Mouse (Mus musculus): Measurements from ENCODE around the gene S1pr4. TPM values are rescaled to one million over a fixed set of nuclear protein-coding genes. Genes with fewer than 3 reads are reported as not detected.

The S1pr4 gene
- polyA plus RNA-seq, 1 experiment from 2014 or later = 0.99 TPM

GRCm38 (mm10) chr10:81488081-81488480 is 11.9 kb downstream of the S1pr4 start:
- ATAC-seq = no peak
- Histone ChIP-seq H3K4me3 (ENCODE audit: low read length) (no peak overlapping the region), H3K4me2 (ENCODE audit: low read depth, low read length) (no peak overlapping the region), H3K9ac (ENCODE audit: low read depth, low read length) (no peak overlapping the region), H3K27me3 (replicated peaks; ENCODE audit: control insufficient read depth, insufficient read depth, low read length) (no peaks in the 10 kb centered on the region), H3K36me3 (ENCODE audit: control insufficient read depth, insufficient read depth, low read length) (peaks cover 36% of the 10 kb centered on the region), H3K27ac (ENCODE audit: low read length) (no peak overlapping the region), H3K9me3 (ENCODE audit: control insufficient read depth, low read length) (no peaks in the 10 kb centered on the region), H3K4me1 (ENCODE audit: control insufficient read depth, insufficient read depth, low read length) (no peaks in the 10 kb centered on the region)
- WGBS = 84% methylated on average over 11 of the region's 11 CpGs

GRCm38 (mm10) chr10:81486496-81486895 is 13.4 kb downstream of the S1pr4 start:
- Histone ChIP-seq H3K27me3 (replicated peaks; ENCODE audit: control insufficient read depth, insufficient read depth, low read length) (peaks cover 8% of the 10 kb centered on the region), H3K4me1 (ENCODE audit: control insufficient read depth, insufficient read depth, low read length) (peaks cover 6% of the 10 kb centered on the region), H3K27ac (ENCODE audit: low read length) (no peak overlapping the region), H3K4me3 (ENCODE audit: low read length) (no peak overlapping the region), H3K36me3 (ENCODE audit: control insufficient read depth, insufficient read depth, low read length) (peaks cover 23% of the 10 kb centered on the region), H3K9me3 (ENCODE audit: control insufficient read depth, low read length) (no peaks in the 10 kb centered on the region), H3K4me2 (ENCODE audit: low read depth, low read length) (no peak overlapping the region), H3K9ac (ENCODE audit: low read depth, low read length) (no peak overlapping the region)
- 89% methylated on average over 10 of the region's 10 CpGs for WGBS
- no peak for ATAC-seq

- H3K9me3 ChIP-seq (ENCODE audit: control insufficient read depth, low read length) = no peaks in the 10 kb centered on the region
These were observed 14.4 kb downstream of the S1pr4 start for GRCm38 (mm10) chr10:81485479-81486018.

DNA sequence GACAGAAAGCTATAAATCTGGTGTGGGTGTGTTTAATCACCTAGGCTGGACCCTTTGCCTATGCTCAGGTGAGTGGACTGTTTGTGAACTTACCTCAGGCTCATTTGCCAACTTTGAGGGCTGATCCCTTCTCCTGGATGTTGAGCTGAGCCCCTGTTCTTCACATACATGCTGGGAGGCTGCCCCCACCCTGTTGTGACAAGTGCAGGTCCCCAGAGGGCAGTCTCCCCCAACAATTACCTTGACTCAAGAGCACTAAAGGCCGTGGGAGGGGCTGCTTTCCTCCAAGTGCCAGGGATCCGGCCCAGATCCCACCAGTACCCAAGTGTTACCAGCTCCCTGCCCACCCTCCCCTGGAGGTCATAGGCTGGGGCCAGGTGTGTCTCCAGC is 14.9 kb downstream of the S1pr4 start:
- Histone ChIP-seq H3K36me3 (ENCODE audit: control insufficient read depth, insufficient read depth, low read length) (peaks cover 18% of the 10 kb centered on the region), H3K9ac (ENCODE audit: low read depth, low read length) (no peak overlapping the region), H3K27ac (ENCODE audit: low read length) (no peak overlapping the region), H3K4me3 (ENCODE audit: low read length) (no peak overlapping the region), H3K27me3 (replicated peaks; ENCODE audit: control insufficient read depth, insufficient read depth, low read length) (peaks cover 15% of the 10 kb centered on the region), H3K4me2 (ENCODE audit: low read depth, low read length) (no peak overlapping the region), H3K4me1 (ENCODE audit: control insufficient read depth, insufficient read depth, low read length) (peaks cover 6% of the 10 kb centered on the region), H3K9me3 (ENCODE audit: control insufficient read depth, low read length) (no peaks in the 10 kb centered on the region)
- WGBS = 30% methylated on average over 2 of the region's 2 CpGs
- ATAC-seq = no peak

More at GRCm38 (mm10) chr10:81485479-81486018, 14.4 kb downstream of the S1pr4 start:
- Histone ChIP-seq H3K27ac (ENCODE audit: low read length) (no peak overlapping the region), H3K4me2 (ENCODE audit: low read depth, low read length) (no peak overlapping the region), H3K4me1 (ENCODE audit: control insufficient read depth, insufficient read depth, low read length) (peaks cover 6% of the 10 kb centered on the region), H3K9ac (ENCODE audit: low read depth, low read length) (no peak overlapping the region), H3K27me3 (replicated peaks; ENCODE audit: control insufficient read depth, insufficient read depth, low read length) (peaks cover 15% of the 10 kb centered on the region), H3K36me3 (ENCODE audit: control insufficient read depth, insufficient read depth, low read length) (peaks cover 18% of the 10 kb centered on the region), H3K4me3 (ENCODE audit: low read length) (no peak overlapping the region)
- ATAC-seq = no peak
- WGBS = 74% methylated on average over 7 of the region's 7 CpGs

- no peak for ATAC-seq
- H3K4me1 ChIP-seq (ENCODE audit: control insufficient read depth, insufficient read depth, low read length) = peaks cover 6% of the 10 kb centered on the region
- no peaks in the 10 kb centered on the region for H3K9me3 ChIP-seq (ENCODE audit: control insufficient read depth, low read length)
- 56% methylated on average over 6 of the region's 6 CpGs for WGBS
- peaks cover 18% of the 10 kb centered on the region for H3K36me3 ChIP-seq (ENCODE audit: control insufficient read depth, insufficient read depth, low read length)
- no peak overlapping the region for H3K4me2 ChIP-seq (ENCODE audit: low read depth, low read length)
- H3K27ac ChIP-seq (ENCODE audit: low read length) = no peak overlapping the region
- H3K9ac ChIP-seq (ENCODE audit: low read depth, low read length) = no peak overlapping the region
- no peak overlapping the region for H3K4me3 ChIP-seq (ENCODE audit: low read length)
- peaks cover 15% of the 10 kb centered on the region for H3K27me3 ChIP-seq (replicated peaks; ENCODE audit: control insufficient read depth, insufficient read depth, low read length)
These were observed 15.4 kb downstream of the S1pr4 start for GRCm38 (mm10) chr10:81484441-81485059.

- no peak overlapping the region for H3K9ac ChIP-seq (ENCODE audit: low read depth, low read length)
- H3K9me3 ChIP-seq (ENCODE audit: control insufficient read depth, low read length) = no peaks in the 10 kb centered on the region
- no peak overlapping the region for H3K4me3 ChIP-seq (ENCODE audit: low read length)
These were observed 15.9 kb downstream of the S1pr4 start for GRCm38 (mm10) chr10:81483983-81484382.

DNA sequence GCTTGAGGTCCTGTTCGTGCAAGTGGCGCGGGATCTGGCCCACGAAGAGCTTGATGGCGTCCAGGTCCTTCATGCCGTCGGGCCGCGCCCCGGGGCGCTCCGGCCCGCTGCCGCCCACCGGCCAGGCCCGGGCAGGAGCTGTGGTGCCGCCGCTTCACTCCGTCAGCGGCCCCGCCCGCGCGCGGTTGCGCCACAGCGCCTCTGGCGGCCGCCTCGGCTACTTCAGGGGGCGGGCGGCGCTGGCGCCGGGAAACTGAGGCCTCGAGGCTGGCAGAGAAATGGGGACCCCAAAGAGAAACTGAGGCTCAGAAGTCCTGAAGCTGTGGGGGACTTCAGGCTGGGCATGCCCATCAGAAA is 17.4 kb downstream of the S1pr4 start, which contains the start of gene Celf5:
Gene Celf5, minus strand, starts transcription at position 177 of the 357 bp plus-strand sequence.
- peak within 1 kb of the TSS; percentile 53 for H3K4me3 ChIP-seq (ENCODE audit: low read length)
- H3K4me1 ChIP-seq (ENCODE audit: control insufficient read depth, insufficient read depth, low read length) = peaks cover 7% of the 10 kb centered on the region
- no peak within 1 kb of the TSS for H3K27ac ChIP-seq (ENCODE audit: low read length)
- H3K27me3 ChIP-seq (replicated peaks; ENCODE audit: control insufficient read depth, insufficient read depth, low read length) = peaks cover 21% of the 10 kb centered on the region
- no peaks in the 10 kb centered on the region for H3K9me3 ChIP-seq (ENCODE audit: control insufficient read depth, low read length)
- ATAC-seq = peak; percentile 68
- H3K4me2 ChIP-seq (ENCODE audit: low read depth, low read length) = peak within 1 kb of the TSS; percentile 87
- under 1% methylated on average over 36 of the region's 36 CpGs for whole genome bisulfite sequencing
- peak within 1 kb of the TSS; percentile 60 for H3K9ac ChIP-seq (ENCODE audit: low read depth, low read length)
- H3K36me3 ChIP-seq (ENCODE audit: control insufficient read depth, insufficient read depth, low read length) = peaks cover 9% of the 10 kb centered on the region

More at GRCm38 (mm10) chr10:81483983-81484382, 15.9 kb downstream of the S1pr4 start:
- Histone ChIP-seq H3K27ac (ENCODE audit: low read length) (no peak overlapping the region), H3K36me3 (ENCODE audit: control insufficient read depth, insufficient read depth, low read length) (peaks cover 17% of the 10 kb centered on the region), H3K4me2 (ENCODE audit: low read depth, low read length) (no peak overlapping the region), H3K4me1 (ENCODE audit: control insufficient read depth, insufficient read depth, low read length) (peaks cover 6% of the 10 kb centered on the region), H3K27me3 (replicated peaks; ENCODE audit: control insufficient read depth, insufficient read depth, low read length) (peaks cover 15% of the 10 kb centered on the region)
- WGBS = 22% methylated on average over 9 of the region's 9 CpGs
- no peak for ATAC-seq

- Histone ChIP-seq H3K4me3 (ENCODE audit: low read length) (peak overlapping the region; percentile 53), H3K4me1 (ENCODE audit: control insufficient read depth, insufficient read depth, low read length) (peaks cover 8% of the 10 kb centered on the region), H3K27me3 (replicated peaks; ENCODE audit: control insufficient read depth, insufficient read depth, low read length) (peaks cover 21% of the 10 kb centered on the region), H3K4me2 (ENCODE audit: low read depth, low read length) (peak overlapping the region; percentile 87), H3K9me3 (ENCODE audit: control insufficient read depth, low read length) (no peaks in the 10 kb centered on the region), H3K36me3 (ENCODE audit: control insufficient read depth, insufficient read depth, low read length) (peaks cover 2% of the 10 kb centered on the region; the same call in 1 of the 2 replicates), H3K27ac (ENCODE audit: low read length) (no peak overlapping the region), H3K9ac (ENCODE audit: low read depth, low read length) (peak overlapping the region; percentile 60)
- WGBS = 4% methylated on average over 35 of the region's 35 CpGs
- peak; percentile 13; the same call in 1 of the 2 replicates for ATAC-seq
These were observed 18.1 kb downstream of the S1pr4 start for GRCm38 (mm10) chr10:81481605-81482532.

- no peak for ATAC-seq
- 74% methylated on average over 10 of the region's 10 CpGs for WGBS
- Histone ChIP-seq H3K4me2 (ENCODE audit: low read depth, low read length) (no peak overlapping the region), H3K36me3 (ENCODE audit: control insufficient read depth, insufficient read depth, low read length) (no peaks in the 10 kb centered on the region), H3K27ac (ENCODE audit: low read length) (no peak overlapping the region), H3K4me3 (ENCODE audit: low read length) (no peak overlapping the region), H3K9ac (ENCODE audit: low read depth, low read length) (no peak overlapping the region), H3K27me3 (replicated peaks; ENCODE audit: control insufficient read depth, insufficient read depth, low read length) (peaks cover 46% of the 10 kb centered on the region), H3K4me1 (ENCODE audit: control insufficient read depth, insufficient read depth, low read length) (peaks cover 2% of the 10 kb centered on the region; the same call in 1 of the 2 replicates), H3K9me3 (ENCODE audit: control insufficient read depth, low read length) (no peaks in the 10 kb centered on the region)
These were observed 25.5 kb downstream of the S1pr4 start for GRCm38 (mm10) chr10:81474461-81474860.

Data from intestine, embryonic 16.5 days (tissue).